Mouse (Mus musculus) heart, postnatal 25 days (tissue): ENCODE measurements at regions not wholly inside any gene's neighbourhood (a gene's known extent, or its start where the extent isn't known, plus 50 kb on each side); places are given as distances from the start of the nearest gene placed in this dataset.

Experiments
- DNase-seq: peaks from one replicate; pipeline ENCODE4 v3.0.0; 2022; ENCODE audit warnings: low spot score
- intact Hi-C: fragments of 180-260 bp; cut with DNase I; formaldehyde crosslinking; loops from one replicate; pipeline ENCODE4 v1.15.1; 2025

GRCm38 (mm10) chr15:56003921-56004320 is 1473.5 kb downstream of the Slc22a22 start:
- DNase-seq = no peak
- intact Hi-C loops = no loop called here

DNA sequence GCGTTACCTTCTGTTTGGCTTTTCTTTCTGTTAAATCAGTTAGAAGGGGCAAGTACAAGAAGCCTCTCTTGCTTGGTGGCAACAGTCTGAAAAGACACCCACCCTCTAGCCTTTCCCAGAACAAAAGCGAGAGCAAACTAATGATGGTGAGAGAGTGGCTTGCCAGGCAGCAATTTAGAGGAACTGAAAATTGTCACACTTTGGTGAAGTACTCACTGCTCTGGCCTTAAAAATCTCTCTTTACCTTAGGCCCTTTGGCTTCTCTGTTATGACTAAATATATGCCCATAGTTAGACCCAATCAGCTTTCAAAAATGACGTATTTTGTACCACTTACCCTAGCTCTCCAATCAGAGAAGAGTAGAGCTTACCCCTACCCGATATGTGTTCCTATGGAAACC is 1477.8 kb downstream of the Slc22a22 start:
- DNase-seq = no peak
- intact Hi-C loops = no loop called here

DNA sequence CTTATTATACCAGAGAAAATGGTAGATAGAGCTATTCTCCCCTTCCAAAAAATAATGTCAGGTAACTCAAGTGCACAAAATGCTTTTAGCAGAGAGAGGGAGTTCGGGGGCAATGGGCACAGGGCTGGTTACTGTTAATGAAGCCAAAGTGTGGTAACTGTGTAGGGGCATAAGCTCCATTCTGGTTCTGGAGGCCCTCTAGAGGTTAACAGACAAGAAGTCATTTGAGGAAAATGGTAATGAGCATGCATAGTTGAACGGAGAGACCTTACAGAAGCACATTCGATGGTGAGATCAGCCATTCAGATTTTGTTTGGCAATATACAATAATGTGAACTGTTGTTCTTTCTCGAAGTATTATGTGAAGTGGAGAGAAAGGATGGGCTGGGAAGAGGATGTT is 1479.4 kb downstream of the Slc22a22 start:
- DNase-seq = no peak
- intact Hi-C loops = no loop called here

DNA sequence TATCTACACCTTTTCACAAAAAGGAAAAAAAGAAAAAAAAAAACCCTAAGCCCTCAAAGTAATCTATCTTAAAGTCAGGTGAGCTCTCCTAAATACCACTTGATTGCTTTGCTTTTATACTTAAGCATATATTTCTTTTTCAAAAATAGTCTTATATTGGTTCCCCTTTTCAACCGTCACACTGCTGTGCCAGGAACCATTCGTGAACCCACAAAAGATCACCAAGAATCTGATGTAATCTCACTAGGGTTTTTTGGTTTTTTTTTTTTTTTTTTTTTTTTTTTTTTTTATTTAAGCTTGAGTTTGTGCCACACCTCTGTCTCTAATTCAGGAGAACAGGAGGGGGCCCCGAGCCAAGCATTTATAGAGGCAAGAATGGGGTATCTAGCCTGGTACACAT is 1482.7 kb downstream of the Slc22a22 start:
- intact Hi-C loops = no loop called here
- DNase-seq = no peak

DNA sequence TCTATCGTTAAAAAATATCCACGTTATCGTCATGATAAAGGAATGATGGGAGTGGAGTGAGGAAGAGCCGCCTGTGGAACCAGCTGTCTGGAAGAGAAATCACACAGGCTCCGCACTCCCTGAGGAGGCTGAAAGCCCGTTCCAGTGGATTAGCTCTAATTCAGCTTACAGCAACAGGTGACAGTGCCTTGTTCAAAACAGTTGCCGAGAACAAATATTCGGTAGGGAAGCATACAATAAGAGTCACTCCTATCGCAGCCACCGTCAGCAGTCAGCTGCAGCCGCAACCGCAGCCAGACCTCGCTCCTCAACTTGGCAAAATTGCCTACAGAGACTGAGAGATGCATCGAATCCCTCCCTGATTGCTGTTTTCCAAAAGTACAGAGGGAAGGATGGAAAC is 1501.6 kb downstream of the Slc22a22 start:
- DNase-seq = no peak
- intact Hi-C loops = no loop called here

GRCm38 (mm10) chr15:55966780-55967179 is 1510.6 kb downstream of the Slc22a22 start:
- DNase-seq = no peak
- intact Hi-C loops = no loop called here

DNA sequence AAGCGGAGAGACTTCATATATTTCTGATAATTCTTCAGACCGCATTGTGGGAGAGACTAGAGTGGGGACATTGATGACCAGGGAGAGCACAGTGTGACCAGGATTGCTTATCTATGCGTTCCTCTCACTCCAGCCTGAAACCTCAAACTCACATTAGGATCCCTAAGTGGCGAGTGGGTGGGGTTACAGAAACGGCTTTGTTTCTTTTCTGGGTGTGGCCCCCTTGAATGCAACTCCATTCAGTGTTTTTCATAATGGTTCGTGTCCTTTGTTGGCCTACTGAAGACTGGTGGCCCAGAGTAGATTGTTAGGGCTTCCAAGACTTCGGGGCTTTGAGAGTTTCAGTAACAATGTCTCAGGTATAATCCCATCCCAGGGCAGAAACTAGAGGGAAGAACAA is 1512.1 kb downstream of the Slc22a22 start:
- DNase-seq = no peak
- intact Hi-C loops = no loop called here

DNA sequence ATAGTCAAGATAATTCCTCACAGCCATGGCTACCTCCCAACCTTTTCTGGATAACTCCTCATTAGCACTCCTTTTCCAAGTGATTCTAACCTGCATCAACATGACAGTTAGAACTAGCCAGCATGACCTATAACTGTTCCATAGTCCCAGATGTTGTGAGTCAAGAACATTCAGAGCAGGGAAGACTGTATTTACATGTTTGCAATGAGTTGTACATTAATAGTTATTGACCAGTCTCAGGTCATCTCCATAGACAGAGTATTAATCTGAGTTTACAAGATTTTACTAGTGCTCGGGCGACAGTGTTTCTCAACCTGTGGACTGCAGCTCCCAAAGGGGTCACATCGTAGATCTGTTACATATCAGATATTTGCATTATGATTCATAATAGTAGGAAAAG is 1515.3 kb downstream of the Slc22a22 start:
- intact Hi-C loops = no loop called here
- no peak for DNase-seq
